Comparison of ENCODE assay signal across 23 mouse cellular contexts in the genomic region with DNA sequence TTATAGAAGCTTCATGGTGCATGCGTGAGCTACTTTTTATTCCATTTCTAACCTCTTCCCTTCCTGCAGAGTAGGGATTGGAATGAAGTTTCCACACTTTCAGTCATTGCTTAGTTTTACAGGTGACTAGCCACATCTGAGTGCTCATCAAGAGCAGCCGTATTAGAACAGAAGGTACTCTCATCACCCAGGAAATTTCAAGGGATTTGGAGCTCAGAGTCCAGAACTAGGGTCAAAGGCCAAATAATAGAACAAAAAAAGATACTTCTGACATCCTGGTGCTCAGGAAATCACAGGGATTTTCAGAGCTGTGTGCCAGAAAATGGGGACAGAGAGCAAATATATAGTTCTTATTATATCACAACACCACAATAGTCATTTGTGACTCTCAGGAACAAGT. TPM values are rescaled to one million over a fixed set of nuclear protein-coding genes. Genes with fewer than 3 reads are reported as not detected.
DNase-seq lines count a peak whose midpoint lies in the region; ATAC-seq and TF ChIP-seq lines count a peak whose summit lies in the region.
"Had no signal": no experiment of that assay in that cellular context is flagged by ENCODE, and none has a peak within 500 bp of the region (broad histone marks: within the 10 kb centered on the region; RNA-seq: fewer than 3 reads in every experiment).

No protein-coding gene starts in this region.

- no peaks in the 10 kb centered on the region for H3K4me1 ChIP-seq in intestine, embryonic 15.5 days (replicated peaks)
- H3K4me1 ChIP-seq: forebrain, embryonic 13.5 days; hindbrain, embryonic 15.5 days had no signal

- H3K27ac ChIP-seq in layer of hippocampus, adult 2 months: peak overlapping the region; percentile 23; the same call in 1 of the 2 replicates
- H3K27ac ChIP-seq in intestine, embryonic 15.5 days: no peak overlapping the region
- H3K27ac ChIP-seq: forebrain, embryonic 10.5 days; forebrain, embryonic 13.5 days; heart, embryonic 10.5 days; heart, embryonic 13.5 days; hindbrain, embryonic 15.5 days had no signal

- no peak overlapping the region for H3K4me2 ChIP-seq in intestine, embryonic 15.5 days (replicated peaks)
- H3K4me2 ChIP-seq: forebrain, embryonic 13.5 days; heart, embryonic 13.5 days; hindbrain, embryonic 15.5 days had no signal

- no peak for ATAC-seq in intestine, embryonic 15.5 days
- ATAC-seq: activated CD4-positive, CD25-positive, alpha-beta regulatory T cell, adult 4 months; forebrain, embryonic 13.5 days; forebrain, embryonic 16.5 days had no signal

- H3K4me3 ChIP-seq in layer of hippocampus, adult 2 months: no peak overlapping the region
- no peak overlapping the region for H3K4me3 ChIP-seq in intestine, embryonic 15.5 days (replicated peaks)
- H3K4me3 ChIP-seq: forebrain, embryonic 10.5 days; forebrain, embryonic 13.5 days; heart, adult 2 months; heart, embryonic 10.5 days; heart, embryonic 13.5 days; hindbrain, embryonic 15.5 days had no signal

- peak; percentile 73 for DNase-seq in heart, adult 11 months
- DNase-seq in heart, adult 18-20 months: no peak
- DNase-seq in layer of hippocampus, adult 2 months (ENCODE audit: low spot score in 2 of 2): no peak
- DNase-seq in layer of hippocampus, adult 18-20 months (ENCODE audit: low spot score in 2 of 2): no peak
- DNase-seq in brain, adult 2 months (ENCODE audit: low read depth, low spot score): peak; percentile 9
- DNase-seq: adrenal gland, adult 8-10 months; adrenal gland, postnatal 25 days; cerebellum, adult 18-20 months; cerebellum, adult 9-10 months; cerebellum, postnatal 14 days; gastrocnemius, postnatal 10 days; gastrocnemius, postnatal 36 days; heart, adult 2 months; heart, postnatal 14 days; heart, postnatal 4 days had no signal

- H3K27me3 ChIP-seq in intestine, embryonic 15.5 days (replicated peaks): no peaks in the 10 kb centered on the region

- no peaks in the 10 kb centered on the region for H3K9me3 ChIP-seq in intestine, embryonic 15.5 days
- H3K9me3 ChIP-seq: forebrain, embryonic 10.5 days; forebrain, embryonic 13.5 days; heart, embryonic 10.5 days; heart, embryonic 13.5 days; hindbrain, embryonic 15.5 days had no signal

- WGBS in intestine, embryonic 15.5 days: 79% methylated on average over 2 of the region's 2 CpGs

- no peak for TF ChIP-seq CTCF in layer of hippocampus, adult 2 months (conservative IDR thresholded peaks at IDR 0.05)

- H3K36me3 ChIP-seq in intestine, embryonic 15.5 days: no peaks in the 10 kb centered on the region
- H3K36me3 ChIP-seq: forebrain, embryonic 10.5 days; heart, embryonic 10.5 days; heart, embryonic 13.5 days; hindbrain, embryonic 15.5 days had no signal

- no peak overlapping the region for H3K9ac ChIP-seq in intestine, embryonic 15.5 days
- H3K9ac ChIP-seq: forebrain, embryonic 13.5 days; heart, embryonic 13.5 days; hindbrain, embryonic 15.5 days had no signal

RNA-seq across cellular contexts. Expression of a gene that starts 28.5 kb away (rescaled TPM):
- 10 to 100 TPM; 10.8 to 12.2 TPM for total RNA-seq in heart, adult 18-20 months (2021)
- 10 to 100 TPM in 1 of 2 experiments, 1 to 10 TPM in 1; 8.5 to 13.1 TPM for total RNA-seq in layer of hippocampus, adult 2 months (2021)
- total RNA-seq in layer of hippocampus, adult 18-20 months (2021): 1 to 10 TPM; 7.5 to 8.5 TPM
- polyA plus RNA-seq in intestine, embryonic 15.5 days (2015; fragmentation: Nextera tagmentation; extraction: Ambion mirVana): 14.9 and 16.7 TPM in 2 replicates

RNA-seq across cellular contexts. Expression of a gene that starts 28.7 kb away (rescaled TPM):
- 10 to 100 TPM; 13.8 to 14.8 TPM for total RNA-seq in heart, adult 18-20 months (2021)
- 10 to 100 TPM; 19.5 to 22.3 TPM for total RNA-seq in layer of hippocampus, adult 2 months (2021)
- total RNA-seq in layer of hippocampus, adult 18-20 months (2021): 10 to 100 TPM; 18.2 to 21.4 TPM
- 46.0 and 46.2 TPM in 2 replicates for polyA plus RNA-seq in intestine, embryonic 15.5 days (2015; fragmentation: Nextera tagmentation; extraction: Ambion mirVana)

Comparison
In these comparisons a context has a peak if more than half of its experiments do, and no peak if none do; other contexts are left out.
1. DNase-seq: peak in heart, adult 11 months (single experiment) and brain, adult 2 months (single experiment); none in heart, adult 18-20 months (0 of 2), layer of hippocampus, adult 2 months (0 of 2) and layer of hippocampus, adult 18-20 months (0 of 2).